Mouse (Mus musculus) c-Kit-negative CD71-positive TER-119-positive erythroid progenitor cells, embryonic 14.5 days (primary cell): ENCODE results near the gene Ubxn1.
"Not testable (repeated sequence)": the region's sequence is repeated elsewhere in the genome, so short reads cannot be mapped to it uniquely, and the experiment has no call there.

Source experiments
- DNase-seq: peaks from one replicate; pipeline ENCODE4 v3.0.0-alpha.2; 2013; ENCODE audit warnings: low read depth, low spot score

The Ubxn1 gene

GRCm38 (mm10) chr19:8857689-8858088, 13.6 kb upstream of the Ubxn1 start:
- no peak for DNase-seq

DNA sequence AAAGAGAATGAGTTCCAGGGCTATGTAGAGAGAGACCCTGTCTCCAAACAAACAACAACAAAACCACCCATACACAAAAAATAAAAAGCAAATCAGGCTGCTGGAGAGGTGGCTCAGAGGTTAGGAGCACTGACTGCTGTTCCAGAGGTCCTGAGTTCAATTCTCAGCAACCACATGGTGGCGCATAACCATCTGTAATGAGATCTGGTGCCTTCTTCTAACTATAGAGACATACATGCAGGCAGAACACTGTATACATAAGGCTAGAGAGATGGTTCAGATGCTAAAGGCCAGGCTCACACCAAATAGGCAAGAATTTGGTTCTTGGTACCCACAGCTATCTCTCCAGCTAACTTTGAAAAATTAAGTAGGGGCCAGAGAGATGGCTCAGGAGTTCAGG, 12.3 kb upstream of the Ubxn1 start:
- no peak for DNase-seq

DNA sequence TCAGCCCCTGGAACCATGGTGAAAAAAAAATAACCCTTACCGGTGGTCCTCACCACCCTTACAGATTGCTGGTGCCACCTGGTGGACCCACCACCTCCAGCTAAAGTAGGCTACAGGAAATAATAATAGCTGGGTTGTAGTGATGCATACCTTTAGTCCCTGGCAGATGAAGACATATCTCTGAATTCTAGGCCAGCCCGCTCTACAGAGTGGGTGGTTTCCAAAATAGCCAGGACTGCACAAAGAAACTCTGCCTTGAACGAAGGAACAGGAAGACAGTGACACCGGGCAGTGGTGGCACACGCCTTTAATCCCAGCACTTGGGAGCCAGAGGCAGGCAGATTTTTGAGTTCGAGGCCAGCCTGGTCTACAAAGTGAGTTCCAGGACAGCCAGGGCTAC, 7.0 kb upstream of the Ubxn1 start:
- no peak for DNase-seq

- not testable (repeated sequence) for DNase-seq
Measured at GRCm38 (mm10) chr19:8870381-8870780, 915 bp upstream of the Ubxn1 start.

GRCm38 (mm10) chr19:8870838-8871237, 458 bp upstream of the Ubxn1 start:
- DNase-seq: peak; percentile 22

DNA sequence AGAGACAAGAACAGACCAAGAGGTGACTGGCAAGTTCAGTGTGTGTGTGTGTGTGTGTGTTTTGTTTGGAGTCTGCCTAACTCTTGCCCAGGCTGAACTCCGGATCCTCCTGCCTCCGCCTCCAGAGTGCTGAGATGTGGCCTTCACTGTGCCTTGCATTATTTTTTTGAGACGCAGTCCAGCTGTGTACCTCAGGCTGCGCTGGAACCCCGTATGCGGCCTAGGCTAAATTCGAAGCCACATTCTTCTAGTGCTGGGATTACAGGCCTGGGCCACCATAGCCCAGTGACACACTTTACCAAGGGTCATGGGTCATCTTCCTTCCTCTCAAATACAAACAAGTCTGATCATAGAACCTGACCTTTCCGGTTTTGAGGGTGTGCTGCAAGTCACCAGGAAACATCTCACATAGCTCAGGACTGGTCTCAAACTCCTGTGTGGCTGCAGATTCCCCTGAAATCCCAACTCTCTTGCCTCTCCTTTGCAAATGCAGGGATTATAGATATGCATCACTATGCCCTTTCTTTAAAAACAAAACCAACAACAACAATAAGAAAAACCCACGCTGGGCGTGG, 1.1 kb downstream of the Ubxn1 start:
- DNase-seq: peak; percentile 9

DNA sequence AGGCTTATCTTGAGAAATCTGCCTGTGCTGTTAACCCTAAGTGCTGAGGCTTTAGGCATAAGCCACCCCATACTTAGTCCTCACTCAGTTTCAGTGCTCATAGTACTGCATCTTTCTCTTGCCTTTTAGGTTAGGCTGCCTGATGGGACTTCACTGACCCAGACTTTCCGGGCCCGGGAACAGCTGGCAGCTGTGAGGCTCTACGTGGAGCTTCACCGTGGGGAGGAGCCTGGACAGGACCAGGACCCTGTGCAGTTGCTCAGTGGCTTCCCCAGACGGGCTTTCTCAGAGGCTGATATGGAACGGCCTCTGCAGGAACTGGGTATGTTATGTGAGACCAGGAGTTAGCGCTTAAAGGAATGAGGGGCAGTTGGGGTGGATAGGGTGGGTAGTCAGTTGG, 3.7 kb downstream of the Ubxn1 start:
- DNase-seq: no peak

DNA sequence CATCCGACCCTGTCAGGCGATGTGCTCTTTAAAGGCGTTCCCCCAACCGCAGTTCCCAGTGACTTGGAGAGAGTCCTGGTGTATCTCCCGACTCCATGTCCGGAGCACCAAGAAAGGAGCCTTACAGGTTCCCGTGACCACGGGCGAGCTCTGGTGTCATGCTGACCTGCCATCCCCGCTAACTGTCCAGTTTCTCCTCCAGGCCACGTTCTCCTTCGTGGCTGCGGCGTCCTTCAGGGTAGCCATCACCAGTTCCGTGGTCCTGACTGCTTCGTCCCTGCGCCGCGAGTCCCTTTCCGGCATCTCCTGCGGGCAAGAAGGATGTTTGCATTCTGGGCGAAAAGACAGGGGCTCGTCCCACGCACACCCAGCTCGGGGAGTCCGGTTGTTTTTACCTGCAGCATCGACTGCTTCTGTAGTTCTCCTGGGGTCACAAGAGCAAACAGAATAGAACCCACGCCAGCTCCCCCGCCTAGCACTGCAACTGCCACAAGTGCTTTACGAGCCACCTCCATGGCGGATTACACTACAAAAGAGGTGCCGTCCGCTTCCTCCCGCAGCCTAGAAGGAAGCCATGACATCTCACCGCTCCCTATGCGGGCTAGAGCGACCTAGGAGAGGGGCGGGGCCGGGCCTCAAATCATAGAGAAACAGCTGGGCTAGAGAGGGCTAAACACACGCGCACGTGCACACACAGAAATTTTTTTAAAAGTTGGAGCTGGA, 9.2 kb downstream of the Ubxn1 start, which contains the start of gene Uqcc3:
Gene Uqcc3, minus strand, starts transcription at position 613 of the 723 bp plus-strand sequence.
- peak; percentile 72 for DNase-seq

- no peak for DNase-seq
Measured at GRCm38 (mm10) chr19:8881034-8881392, 9.7 kb downstream of the Ubxn1 start.

DNA sequence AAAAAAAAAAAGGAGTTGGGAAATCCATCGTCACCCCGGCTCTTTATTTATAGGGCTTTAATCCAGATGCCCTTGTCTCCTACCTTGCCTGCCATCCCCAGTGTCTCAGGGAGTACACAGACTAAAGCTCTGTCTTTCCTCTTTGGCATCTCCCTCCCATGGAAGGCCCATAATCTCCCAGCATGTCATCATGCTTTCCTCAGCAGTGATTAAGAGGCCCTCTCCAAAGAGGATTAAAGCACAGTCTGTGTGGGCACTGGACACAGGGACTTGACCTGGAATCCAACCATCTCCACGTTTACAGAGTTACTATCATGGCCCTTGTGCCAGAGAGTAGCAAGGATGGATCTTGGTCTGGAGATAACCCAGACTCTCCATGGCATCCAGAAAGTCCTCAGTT, 12.3 kb downstream of the Ubxn1 start, which contains the start of the genes Lbhd1 and Gm49403:
Gene Lbhd1, plus strand, starts transcription at position 117 of the 400 bp plus-strand sequence.
Gene Gm49403, plus strand, starts transcription at position 315 of the 400 bp plus-strand sequence.
- DNase-seq: no peak

DNA sequence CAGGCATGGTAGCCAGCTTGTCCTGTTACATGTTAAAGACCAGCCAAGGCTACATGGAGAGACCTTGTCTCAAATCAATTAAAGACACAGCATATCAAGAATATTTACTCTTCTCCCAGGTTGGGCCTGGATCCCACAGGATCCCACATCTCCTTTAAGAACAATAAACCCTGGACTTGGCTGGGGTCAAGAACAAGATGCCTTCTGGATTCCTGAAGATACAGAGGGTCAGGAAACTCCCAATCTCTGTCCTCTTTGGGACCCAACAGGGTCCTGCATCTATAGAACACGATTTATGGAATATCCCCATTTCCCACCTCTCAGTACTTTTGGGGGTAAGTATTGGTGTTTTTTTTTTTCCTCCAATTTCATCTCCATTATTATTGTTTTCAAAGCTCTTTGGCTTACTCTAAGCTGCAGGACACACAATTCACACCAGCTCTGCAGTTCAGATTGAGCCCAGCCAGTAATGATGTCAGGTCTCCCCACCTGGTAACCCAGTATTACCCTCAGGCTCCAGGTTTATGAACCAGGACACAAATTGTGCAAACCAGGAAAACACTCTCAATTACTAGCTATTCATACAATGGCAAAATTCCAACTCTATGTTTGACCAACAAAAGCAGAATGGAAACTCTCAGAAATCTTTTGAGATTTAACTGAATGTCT, 15.8 kb downstream of the Ubxn1 start:
- DNase-seq: no peak

GRCm38 (mm10) chr19:8887585-8888463, 16.5 kb downstream of the Ubxn1 start:
- peak; percentile 28 for DNase-seq

GRCm38 (mm10) chr19:8888511-8889385, 17.5 kb downstream of the Ubxn1 start, which contains the start of the genes 1810009A15Rik and Gm49416:
1810009A15Rik (plus strand) TSS chr19:8888853.
Gm49416 (plus strand) TSS chr19:8888926.
- DNase-seq: peak; percentile 93

DNA sequence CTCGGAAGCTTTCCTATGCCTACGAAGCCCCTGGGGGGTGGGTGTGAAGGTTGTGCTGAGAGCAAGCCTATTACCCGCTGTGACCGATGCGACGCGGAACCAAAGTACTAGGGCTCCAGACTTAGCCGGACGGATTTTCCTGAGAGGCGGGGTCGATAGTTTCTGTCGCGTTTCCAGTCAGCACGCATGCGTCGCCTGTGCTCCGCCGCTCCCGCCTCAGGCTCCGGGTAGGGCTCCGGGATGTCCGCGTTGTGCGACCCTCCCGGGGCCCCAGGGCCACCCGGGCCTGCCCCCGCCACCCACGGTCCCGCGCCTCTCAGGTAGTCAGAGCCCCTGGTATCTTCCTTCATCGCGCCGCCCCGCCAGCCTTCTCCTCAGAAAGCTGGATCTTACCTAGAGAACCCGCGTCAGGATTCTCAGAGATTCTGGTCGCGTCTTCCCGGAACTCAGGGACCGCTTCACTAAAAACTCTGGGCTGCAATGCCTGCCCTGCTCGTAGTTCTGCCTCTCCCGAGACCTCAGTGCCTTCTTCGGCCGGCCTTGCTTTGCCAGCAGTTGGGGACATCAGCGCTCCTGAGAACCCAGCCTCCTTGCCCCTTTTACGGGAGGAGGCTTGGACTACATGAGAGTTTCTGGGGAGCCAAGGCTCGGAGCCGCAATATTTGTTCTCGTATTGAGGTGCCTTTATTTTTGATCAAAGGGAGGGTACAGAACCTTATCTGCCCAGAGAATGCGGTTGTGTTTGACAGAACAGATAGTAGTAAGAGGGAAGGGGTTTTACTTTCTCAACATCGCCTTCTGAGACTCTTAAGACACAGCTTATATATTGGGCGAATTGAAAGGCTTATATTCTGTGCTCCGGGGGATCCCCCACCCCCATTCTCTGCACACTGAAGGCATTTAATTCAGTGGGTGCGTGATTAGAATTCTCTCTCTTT, 21.8 kb downstream of the Ubxn1 start, which contains the start of gene Ints5:
Gene Ints5, plus strand, starts transcription at position 177 of the 938 bp plus-strand sequence.
- peak; percentile 82 for DNase-seq

DNA sequence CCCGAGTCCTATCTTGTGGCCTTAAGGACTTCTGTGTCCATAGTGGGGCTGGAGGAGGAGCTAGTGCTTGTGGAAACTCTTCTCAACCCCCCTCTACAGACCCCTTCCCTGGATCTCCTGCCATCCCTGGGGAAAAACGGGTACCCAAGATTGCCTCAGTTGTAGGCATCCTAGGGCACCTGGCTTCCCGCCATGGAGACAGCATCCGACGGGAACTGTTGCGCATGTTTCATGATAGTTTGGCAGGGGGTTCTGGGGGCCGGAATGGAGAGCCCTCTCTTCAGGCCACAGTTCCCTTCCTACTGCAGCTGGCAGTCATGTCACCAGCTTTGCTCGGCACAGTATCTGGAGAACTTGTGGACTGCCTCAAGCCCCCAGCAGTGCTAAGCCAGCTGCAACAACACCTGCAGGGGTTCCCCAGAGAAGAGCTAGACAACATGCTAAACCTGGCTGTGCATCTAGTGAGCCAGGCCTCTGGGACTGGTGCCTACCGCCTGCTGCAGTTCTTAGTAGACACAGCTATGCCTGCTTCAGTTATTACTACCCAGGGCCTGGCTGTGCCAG, 24.2 kb downstream of the Ubxn1 start:
- no peak for DNase-seq

- DNase-seq: not testable (repeated sequence)
Measured at GRCm38 (mm10) chr19:8896231-8896630, 24.9 kb downstream of the Ubxn1 start.

DNA sequence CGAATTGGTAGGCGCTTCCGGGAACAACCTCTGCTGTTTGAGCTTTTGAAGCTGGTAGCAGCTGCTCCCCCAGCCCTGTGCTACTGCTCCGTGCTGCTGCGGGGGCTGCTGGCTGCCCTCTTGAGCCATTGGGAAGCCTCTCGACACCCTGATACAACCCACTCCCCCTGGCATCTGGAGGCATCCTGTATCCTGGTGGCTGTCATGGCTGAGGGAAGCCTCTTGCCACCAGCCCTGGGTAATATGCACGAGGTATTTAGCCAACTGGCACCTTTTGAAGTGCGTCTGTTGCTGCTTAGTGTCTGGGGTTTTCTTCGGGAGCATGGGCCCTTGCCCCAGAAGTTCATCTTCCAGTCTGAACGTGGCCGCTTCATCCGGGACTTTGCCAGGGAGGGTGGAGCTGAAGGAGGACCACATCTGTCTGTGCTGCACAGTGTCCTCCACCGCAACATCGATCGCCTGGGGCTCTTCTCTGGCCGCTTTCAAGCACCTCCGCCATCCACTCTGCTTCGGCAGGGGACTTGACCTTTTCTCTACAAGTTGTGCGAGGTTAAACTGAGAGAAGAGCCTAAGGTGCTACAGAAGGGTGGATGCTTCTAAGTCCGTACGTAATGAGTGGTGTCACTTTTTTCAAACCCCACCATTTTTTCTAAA, 26.0 kb downstream of the Ubxn1 start:
- not testable (repeated sequence) for DNase-seq

GRCm38 (mm10) chr19:8897865-8898495, 26.7 kb downstream of the Ubxn1 start, which contains the start of gene Ganab:
Ganab (plus strand) TSS chr19:8898071.
- DNase-seq: peak; percentile 95
